Mouse (Mus musculus): ENCODE measurements at regions not wholly inside any gene's neighbourhood (a gene's known extent, or its start where the extent isn't known, plus 50 kb on each side); places are given as distances from the start of the nearest gene placed in this dataset.
A peak's percentile ranks its signal among the peaks of the same experiment; 100 is the strongest.

DNA sequence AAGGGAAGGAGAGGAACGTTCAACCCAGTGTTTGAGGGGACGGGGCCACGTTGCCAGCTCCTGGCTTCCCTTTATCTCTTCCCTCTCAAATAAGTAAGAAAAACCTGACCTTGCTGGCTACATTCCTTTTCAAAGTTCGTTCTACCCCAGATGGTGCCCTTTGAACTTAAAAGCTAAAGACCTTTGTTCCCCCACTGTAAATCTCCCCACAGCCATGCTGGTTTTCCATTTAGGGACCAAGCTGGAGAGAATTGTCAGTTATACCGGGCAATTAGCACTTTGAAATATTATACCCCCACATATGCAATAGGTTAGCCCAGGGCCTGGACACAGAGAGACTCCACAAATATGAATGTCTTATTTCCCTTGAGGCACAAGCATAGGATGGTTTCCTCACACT is 214.5 kb upstream of the Gpc5 start:
- no peaks in the 10 kb centered on the region for H3K27me3 ChIP-seq (ENCODE audit: control insufficient read depth, insufficient read depth, low read length)
- H3K27ac ChIP-seq = no peak overlapping the region
- H3K9ac ChIP-seq (ENCODE audit: low read depth, low read length) = no peak overlapping the region
- H3K4me3 ChIP-seq = no peak overlapping the region
- no peaks in the 10 kb centered on the region for H3K36me3 ChIP-seq (ENCODE audit: control insufficient read depth, insufficient read depth, low read length)
- TF ChIP-seq POLR2A (IDR thresholded peaks at IDR 0.05; ENCODE audit: insufficient read depth, low read depth, low read length) = no peak
- TF ChIP-seq EP300 (IDR thresholded peaks at IDR 0.05; ENCODE audit: insufficient read depth, low read depth, low read length) = no peak
- TF ChIP-seq CTCF (IDR thresholded peaks at IDR 0.05) = no peak
- H3K79me2 ChIP-seq (replicated peaks; ENCODE audit: control insufficient read depth, insufficient read depth, low read length) = no peaks in the 10 kb centered on the region
- intact Hi-C loops (cut with DNase I) = no loop called here
- DNase-seq = no peak
- WGBS = 55% methylated on average over 5 of the region's 5 CpGs
- H3K4me1 ChIP-seq (ENCODE audit: control insufficient read depth, insufficient read depth, low read length) = peaks cover 2% of the 10 kb centered on the region

DNA sequence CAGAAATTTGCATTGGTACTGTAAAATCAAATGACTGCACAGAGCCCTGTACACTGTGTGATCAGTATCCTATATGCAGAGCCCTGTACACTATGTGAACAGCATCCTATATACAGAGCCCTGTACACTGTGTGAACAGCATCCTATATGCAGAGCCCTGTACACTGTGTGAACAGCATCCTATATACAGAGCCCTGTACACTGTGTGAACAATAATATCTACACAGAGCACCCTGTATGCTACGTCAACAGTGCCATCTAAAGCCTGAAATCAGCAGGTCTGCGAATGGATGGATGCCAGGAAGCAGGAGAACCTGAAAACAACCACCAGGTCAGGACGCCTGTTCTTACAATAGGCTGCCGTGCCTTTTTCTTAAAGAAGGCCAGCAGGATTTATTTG is 211.7 kb upstream of the Gpc5 start:
- DNase-seq = no peak
- Histone ChIP-seq H3K4me3 (no peak overlapping the region), H3K79me2 (replicated peaks; ENCODE audit: control insufficient read depth, insufficient read depth, low read length) (no peaks in the 10 kb centered on the region), H3K4me1 (ENCODE audit: control insufficient read depth, insufficient read depth, low read length) (peaks cover under 1% of the 10 kb centered on the region), H3K9ac (ENCODE audit: low read depth, low read length) (no peak overlapping the region), H3K27me3 (ENCODE audit: control insufficient read depth, insufficient read depth, low read length) (no peaks in the 10 kb centered on the region), H3K27ac (no peak overlapping the region), H3K36me3 (ENCODE audit: control insufficient read depth, insufficient read depth, low read length) (no peaks in the 10 kb centered on the region)
- TF ChIP-seq CTCF (IDR thresholded peaks at IDR 0.05) (no peak), EP300 (IDR thresholded peaks at IDR 0.05; ENCODE audit: insufficient read depth, low read depth, low read length) (no peak), POLR2A (IDR thresholded peaks at IDR 0.05; ENCODE audit: insufficient read depth, low read depth, low read length) (no peak)
- intact Hi-C loops (cut with DNase I) = no loop called here
- WGBS = 54% methylated on average over 4 of the region's 4 CpGs

DNA sequence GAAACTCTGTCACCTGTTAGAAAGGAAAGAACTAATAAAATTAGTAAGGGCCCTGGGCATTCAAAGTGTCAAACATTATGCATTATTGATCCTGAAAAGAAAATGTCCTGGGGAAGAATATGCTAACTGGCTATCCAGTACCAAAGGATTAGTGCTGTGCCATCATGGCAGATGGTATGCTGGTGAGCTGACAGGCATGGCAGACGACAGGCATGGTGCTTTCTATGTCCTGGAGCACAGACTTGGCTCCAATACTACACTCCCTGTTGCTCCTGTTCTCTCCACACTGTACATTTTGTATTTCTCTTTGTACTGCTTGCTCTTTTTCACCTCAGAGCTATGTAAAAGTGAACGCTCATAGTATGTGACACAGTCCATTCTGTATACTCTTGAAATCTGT is 187.9 kb upstream of the Gpc5 start:
- TF ChIP-seq CTCF (IDR thresholded peaks at IDR 0.05) (no peak), EP300 (IDR thresholded peaks at IDR 0.05; ENCODE audit: insufficient read depth, low read depth, low read length) (no peak), POLR2A (IDR thresholded peaks at IDR 0.05; ENCODE audit: insufficient read depth, low read depth, low read length) (no peak)
- Histone ChIP-seq H3K4me1 (ENCODE audit: control insufficient read depth, insufficient read depth, low read length) (no peaks in the 10 kb centered on the region), H3K79me2 (replicated peaks; ENCODE audit: control insufficient read depth, insufficient read depth, low read length) (no peaks in the 10 kb centered on the region), H3K9ac (ENCODE audit: low read depth, low read length) (no peak overlapping the region), H3K27ac (no peak overlapping the region), H3K4me3 (no peak overlapping the region), H3K36me3 (ENCODE audit: control insufficient read depth, insufficient read depth, low read length) (no peaks in the 10 kb centered on the region), H3K27me3 (ENCODE audit: control insufficient read depth, insufficient read depth, low read length) (no peaks in the 10 kb centered on the region)
- 72% methylated on average over 2 of the region's 2 CpGs for WGBS
- intact Hi-C loops (cut with DNase I) = no loop called here
- DNase-seq = no peak

DNA sequence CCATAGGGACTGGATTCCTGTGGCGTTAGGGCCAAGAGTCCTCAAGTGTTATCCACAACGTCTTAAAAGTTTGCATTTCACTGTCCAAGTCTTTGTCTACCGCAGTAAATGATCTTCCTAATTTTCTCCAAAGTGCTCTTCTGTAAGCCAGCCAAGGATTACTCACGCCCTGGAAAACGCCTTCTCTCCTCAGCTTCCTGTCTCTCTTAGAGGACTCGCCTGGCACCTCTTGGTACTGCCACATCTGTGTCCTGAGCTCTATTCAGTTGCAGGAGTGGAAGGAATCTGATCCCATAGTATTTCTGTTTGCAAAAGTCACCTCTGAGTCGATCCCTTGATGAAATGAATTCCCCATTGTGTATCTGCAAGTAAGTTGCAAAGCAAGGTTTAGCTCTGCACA is 179.7 kb upstream of the Gpc5 start:
- Histone ChIP-seq H3K27ac (no peak overlapping the region), H3K27me3 (ENCODE audit: control insufficient read depth, insufficient read depth, low read length) (no peaks in the 10 kb centered on the region), H3K9ac (ENCODE audit: low read depth, low read length) (no peak overlapping the region), H3K4me1 (ENCODE audit: control insufficient read depth, insufficient read depth, low read length) (no peaks in the 10 kb centered on the region), H3K79me2 (replicated peaks; ENCODE audit: control insufficient read depth, insufficient read depth, low read length) (no peaks in the 10 kb centered on the region), H3K36me3 (ENCODE audit: control insufficient read depth, insufficient read depth, low read length) (no peaks in the 10 kb centered on the region), H3K4me3 (no peak overlapping the region)
- intact Hi-C loops (cut with DNase I) = no loop called here
- no peak for DNase-seq
- WGBS = 36% methylated on average over 7 of the region's 7 CpGs
- no peak for TF ChIP-seq CTCF (IDR thresholded peaks at IDR 0.05)
- TF ChIP-seq EP300 (IDR thresholded peaks at IDR 0.05; ENCODE audit: insufficient read depth, low read depth, low read length) = no peak

DNA sequence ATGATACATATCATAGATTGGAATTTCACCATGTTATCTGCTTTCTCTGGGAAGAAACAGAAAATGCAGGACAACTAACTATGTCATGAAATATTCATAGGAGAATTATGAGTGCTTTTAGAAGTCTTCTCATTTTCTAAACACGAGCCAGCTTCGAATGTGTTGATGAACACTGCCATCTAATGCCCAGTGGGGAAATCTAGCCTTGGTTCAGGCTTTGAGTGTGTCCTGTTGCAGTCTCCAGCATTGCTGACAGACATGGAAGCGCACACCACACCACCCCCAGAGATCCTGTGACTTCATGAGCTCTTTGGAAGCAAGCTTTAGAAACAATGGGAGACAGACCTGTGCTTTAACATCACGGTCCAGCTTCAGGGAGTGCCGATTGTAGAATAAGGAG is 178.8 kb upstream of the Gpc5 start:
- no peak for DNase-seq
- no peak overlapping the region for H3K27ac ChIP-seq
- no peaks in the 10 kb centered on the region for H3K27me3 ChIP-seq (ENCODE audit: control insufficient read depth, insufficient read depth, low read length)
- H3K36me3 ChIP-seq (ENCODE audit: control insufficient read depth, insufficient read depth, low read length) = no peaks in the 10 kb centered on the region
- WGBS = 32% methylated on average over 5 of the region's 5 CpGs
- no peaks in the 10 kb centered on the region for H3K4me1 ChIP-seq (ENCODE audit: control insufficient read depth, insufficient read depth, low read length)
- peak; percentile 69 for TF ChIP-seq CTCF (IDR thresholded peaks at IDR 0.05)
- TF ChIP-seq EP300 (IDR thresholded peaks at IDR 0.05; ENCODE audit: insufficient read depth, low read depth, low read length) = peak; percentile 31; the same call in 1 of the 2 replicates
- TF ChIP-seq POLR2A (IDR thresholded peaks at IDR 0.05; ENCODE audit: insufficient read depth, low read depth, low read length) = no peak
- H3K4me3 ChIP-seq = no peak overlapping the region
- no peak overlapping the region for H3K9ac ChIP-seq (ENCODE audit: low read depth, low read length)
- no peaks in the 10 kb centered on the region for H3K79me2 ChIP-seq (replicated peaks; ENCODE audit: control insufficient read depth, insufficient read depth, low read length)
- intact Hi-C loops (cut with DNase I) = loop anchor here (1.0 kb wide), 1 partner anchor 59 kb away; no protein-coding TSS in a partner anchor

DNA sequence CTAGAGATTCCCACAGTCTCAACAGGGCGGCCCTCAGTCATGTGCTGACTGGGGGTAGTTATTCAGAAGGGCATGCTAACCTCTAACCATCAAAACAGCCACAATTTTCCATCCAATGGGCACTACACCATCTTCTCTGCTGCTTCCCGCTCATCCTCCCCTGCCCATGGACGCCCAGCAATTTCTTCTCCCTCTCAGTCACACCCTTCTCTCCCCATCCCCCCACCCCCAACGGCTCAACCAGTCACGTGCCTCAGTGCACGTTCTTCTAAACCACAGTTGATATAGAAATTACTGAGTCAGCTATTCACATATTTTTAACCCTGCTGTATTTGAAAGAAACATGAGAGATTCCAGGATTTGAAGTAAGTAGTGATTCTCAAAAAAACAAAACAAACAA is 146.3 kb upstream of the Gpc5 start:
- Histone ChIP-seq H3K4me1 (ENCODE audit: control insufficient read depth, insufficient read depth, low read length) (peaks cover 1% of the 10 kb centered on the region; the same call in 1 of the 2 replicates), H3K4me3 (no peak overlapping the region), H3K27ac (no peak overlapping the region), H3K27me3 (ENCODE audit: control insufficient read depth, insufficient read depth, low read length) (no peaks in the 10 kb centered on the region), H3K9ac (ENCODE audit: low read depth, low read length) (no peak overlapping the region), H3K36me3 (ENCODE audit: control insufficient read depth, insufficient read depth, low read length) (no peaks in the 10 kb centered on the region), H3K79me2 (replicated peaks; ENCODE audit: control insufficient read depth, insufficient read depth, low read length) (no peaks in the 10 kb centered on the region)
- no peak for DNase-seq
- TF ChIP-seq EP300 (IDR thresholded peaks at IDR 0.05; ENCODE audit: insufficient read depth, low read depth, low read length) (no peak), POLR2A (IDR thresholded peaks at IDR 0.05; ENCODE audit: insufficient read depth, low read depth, low read length) (no peak), CTCF (IDR thresholded peaks at IDR 0.05) (no peak)
- WGBS = 69% methylated on average over 6 of the region's 6 CpGs
- intact Hi-C loops (cut with DNase I) = loop anchor here (5.0 kb wide), 1 partner anchor 97 kb away; no protein-coding TSS in a partner anchor

All from heart, adult 2 months (tissue).